Mouse (Mus musculus) heart, adult 9 months (tissue): ENCODE measurements at regions not wholly inside any gene's neighbourhood (a gene's known extent, or its start where the extent isn't known, plus 50 kb on each side); places are given as distances from the start of the nearest gene placed in this dataset.
A peak's percentile ranks its signal among the peaks of the same experiment; 100 is the strongest.
"Not testable (repeated sequence)": the region's sequence is repeated elsewhere in the genome, so short reads cannot be mapped to it uniquely, and the experiment has no call there.

ENCODE experiments used
- DNase-seq, 2 experiments: peaks; one replicate each; pipeline ENCODE4 v3.0.0; 2022; ENCODE audit warnings: low spot score in 2 of 2

GRCm38 (mm10) chr11:31615107-31615811 lies 56.4 kb downstream of the Bod1 start:
- peak in 1 of 2 experiments; percentile 59 for DNase-seq

- no peak for DNase-seq
These were observed 57.3 kb downstream of the Bod1 start for GRCm38 (mm10) chr11:31614394-31614713.

- DNase-seq = no peak
These were observed 57.8 kb downstream of the Bod1 start for GRCm38 (mm10) chr11:31613688-31614393.

GRCm38 (mm10) chr11:31608458-31608857 lies 63.2 kb downstream of the Bod1 start:
- DNase-seq = no peak

GRCm38 (mm10) chr11:31601499-31601898 lies 70.2 kb downstream of the Bod1 start:
- no peak for DNase-seq

- no peak for DNase-seq
These were observed 78.1 kb downstream of the Bod1 start for GRCm38 (mm10) chr11:31593604-31594003.

GRCm38 (mm10) chr11:31592061-31592460 lies 79.6 kb downstream of the Bod1 start:
- DNase-seq = no peak

GRCm38 (mm10) chr11:31591037-31591554 lies 80.6 kb downstream of the Bod1 start:
- DNase-seq = no peak

GRCm38 (mm10) chr11:31574941-31575340 lies 96.7 kb downstream of the Bod1 start:
- no peak for DNase-seq

- peak; percentile 70 to 72 for DNase-seq
These were observed 106.8 kb downstream of the Bod1 start for GRCm38 (mm10) chr11:31564742-31565510.

GRCm38 (mm10) chr11:31563826-31564741 lies 107.6 kb downstream of the Bod1 start:
- peak; percentile 77 to 81 for DNase-seq

- DNase-seq = no peak
These were observed 108.7 kb downstream of the Bod1 start for GRCm38 (mm10) chr11:31562954-31563353.

GRCm38 (mm10) chr11:31560775-31561174 lies 110.9 kb downstream of the Bod1 start:
- no peak for DNase-seq

GRCm38 (mm10) chr11:31555042-31555441 lies 116.6 kb downstream of the Bod1 start:
- peak; percentile 59 to 72 for DNase-seq

GRCm38 (mm10) chr11:31551614-31552271 lies 119.9 kb downstream of the Bod1 start:
- DNase-seq = no peak

- peak; percentile 80 to 82 for DNase-seq
These were observed 120.7 kb downstream of the Bod1 start for GRCm38 (mm10) chr11:31550747-31551613.

- not testable (repeated sequence) for DNase-seq
These were observed 126.2 kb downstream of the Bod1 start for GRCm38 (mm10) chr11:31545514-31545913.

- DNase-seq = peak in 1 of 2 experiments; percentile 56
These were observed 129.0 kb downstream of the Bod1 start for GRCm38 (mm10) chr11:31542635-31543219.

- no peak for DNase-seq
These were observed 130.3 kb downstream of the Bod1 start for GRCm38 (mm10) chr11:31541425-31541824.
